Mouse (Mus musculus) embryonic facial prominence, embryonic 10.5 days (tissue): ENCODE results near the gene Tmc4. TPM values are rescaled to one million over a fixed set of nuclear protein-coding genes. Genes with fewer than 3 reads are reported as not detected.
A peak's percentile ranks its signal among the peaks of the same experiment; 100 is the strongest.
"Not testable (repeated sequence)": the region's sequence is repeated elsewhere in the genome, so short reads cannot be mapped to it uniquely, and the experiment has no call there.

ENCODE experiments used
- DNase-seq: peaks from one replicate; pipeline ENCODE4 v3.0.0-alpha.2; 2017; ENCODE audit warnings: low spot score
- H3K27ac ChIP-seq: fragments of 300-500 bp; sonication (generic); replicated peaks from 2 replicates; pipeline ENCODE4 v1.5.1; 2016; ENCODE audit warnings: mild to moderate bottlenecking
- H3K27me3 ChIP-seq: fragments of 300-500 bp; sonication (generic); replicated peaks from 2 replicates; pipeline ENCODE4 v1.6.1; 2016; ENCODE audit warnings: low read depth, mild to moderate bottlenecking; ENCODE audit not compliant: poor library complexity, severe bottlenecking
- H3K36me3 ChIP-seq: fragments of 300-500 bp; sonication (generic); replicated peaks from 2 replicates; pipeline ENCODE4 v1.6.1; 2016; ENCODE audit warnings: mild to moderate bottlenecking, moderate library complexity
- H3K4me1 ChIP-seq: fragments of 300-500 bp; sonication (generic); 2 replicates; pipeline ENCODE4 v1.6.1; 2016
- H3K4me3 ChIP-seq: fragments of 300-500 bp; sonication (generic); 2 replicates; pipeline ENCODE4 v1.5.1; 2016; ENCODE audit warnings: mild to moderate bottlenecking, moderate library complexity
- H3K9me3 ChIP-seq: fragments of 300-500 bp; sonication (generic); 2 replicates; pipeline ENCODE4 v1.6.1; 2016; ENCODE audit warnings: mild to moderate bottlenecking
- WGBS: fragments of 180-500 bp; shearing (Covaris S2); methylation state at CpG from one replicate; pipeline ENCODE4 v1.1.7; 2016; 5-methylcytosine and 5-hydroxymethylcytosine counted together
- polyA plus RNA-seq: library from polyadenylated mRNA; unstranded; fragments of >200 nt; fragmentation: Nextera tagmentation; extraction: Ambion mirVana; gene quantifications from 2 replicates; pipeline ENCODE4 v1.2.1, GENCODE M21; 2016

Tmc4 gene
- polyA plus RNA-seq: 5.7 and 6.8 TPM in 2 replicates

DNA sequence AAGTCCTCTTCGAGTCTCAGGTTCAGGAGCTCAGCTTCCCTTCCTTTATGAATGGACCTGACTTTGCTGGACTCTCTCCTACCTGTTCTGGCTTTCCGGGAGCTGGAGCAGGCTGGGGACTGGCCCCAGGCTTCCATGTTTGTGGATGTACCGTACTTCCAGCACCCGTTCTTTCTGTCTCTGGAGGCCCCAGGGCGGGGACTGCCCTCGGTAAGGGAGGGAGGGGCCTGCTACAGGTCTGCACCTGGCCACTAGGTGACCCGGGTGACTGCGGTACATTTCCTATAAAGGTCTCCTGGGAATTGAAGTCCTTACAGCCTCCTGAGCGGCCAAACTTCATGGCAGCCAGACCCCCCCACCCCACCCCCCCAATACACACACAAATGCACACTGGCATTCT, at the start of gene Tmc4:
Tmc4 (minus strand) TSS at position 212 of the 400 bp plus-strand sequence.
- no peaks in the 10 kb centered on the region for H3K4me1 ChIP-seq
- peak within 1 kb of the TSS; percentile 23 for H3K4me3 ChIP-seq
- no peak within 1 kb of the TSS for H3K27ac ChIP-seq
- 56% methylated on average over 9 of the region's 9 CpGs for WGBS
- DNase-seq: no peak
- no peaks in the 10 kb centered on the region for H3K9me3 ChIP-seq
- H3K36me3 ChIP-seq: peaks cover 29% of the 10 kb centered on the region
- no peaks in the 10 kb centered on the region for H3K27me3 ChIP-seq

DNA sequence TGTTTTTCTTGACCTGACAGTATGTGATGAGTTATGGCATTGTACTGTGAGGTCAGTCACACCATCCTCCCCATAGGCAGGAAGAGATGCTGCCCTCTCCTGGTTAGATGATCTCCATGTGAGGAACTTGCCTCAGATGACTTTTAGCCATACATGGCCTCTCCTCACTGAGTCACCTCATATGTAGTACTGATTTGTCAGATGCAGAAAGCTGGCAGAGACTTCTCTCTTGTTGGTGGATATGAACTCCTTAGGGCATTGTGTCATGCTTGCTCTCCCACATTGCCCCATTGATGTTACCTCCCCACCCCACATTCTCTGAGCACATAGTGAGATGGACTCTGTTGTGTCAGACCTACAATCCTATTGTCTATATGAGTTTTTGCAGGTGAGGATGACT, 48.1 kb upstream of the Tmc4 start:
- not testable (repeated sequence) for H3K9me3 ChIP-seq, DNase-seq, H3K4me3 ChIP-seq, H3K36me3 ChIP-seq, H3K4me1 ChIP-seq, H3K27me3 ChIP-seq, H3K27ac ChIP-seq

DNA sequence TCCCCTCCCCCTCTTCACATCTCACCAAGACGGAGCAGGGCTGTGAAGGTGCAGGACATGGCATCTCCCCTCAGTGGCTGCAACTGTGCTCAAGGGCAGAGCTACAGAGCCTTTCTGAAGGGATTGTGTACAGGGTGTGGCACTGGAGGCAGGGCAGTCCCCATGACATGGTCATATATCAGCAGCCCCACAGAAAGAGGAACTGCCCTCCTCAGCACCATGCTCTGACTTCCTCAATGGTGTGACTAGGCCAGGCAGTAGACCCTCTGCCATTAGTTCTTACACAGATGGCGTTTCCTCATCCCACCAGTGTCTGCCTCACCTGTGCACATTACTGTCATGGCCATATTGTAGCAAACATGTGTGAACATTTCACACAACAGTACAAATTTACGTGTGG, 42.9 kb upstream of the Tmc4 start, which contains the start of gene Pirb:
Pirb (minus strand) TSS at position 124 of the 400 bp plus-strand sequence.
- not testable (repeated sequence) for H3K4me3 ChIP-seq, H3K27me3 ChIP-seq, H3K4me1 ChIP-seq, H3K36me3 ChIP-seq, H3K27ac ChIP-seq, DNase-seq, H3K9me3 ChIP-seq
- 64% methylated on average over 1 of the region's 3 CpGs for WGBS

DNA sequence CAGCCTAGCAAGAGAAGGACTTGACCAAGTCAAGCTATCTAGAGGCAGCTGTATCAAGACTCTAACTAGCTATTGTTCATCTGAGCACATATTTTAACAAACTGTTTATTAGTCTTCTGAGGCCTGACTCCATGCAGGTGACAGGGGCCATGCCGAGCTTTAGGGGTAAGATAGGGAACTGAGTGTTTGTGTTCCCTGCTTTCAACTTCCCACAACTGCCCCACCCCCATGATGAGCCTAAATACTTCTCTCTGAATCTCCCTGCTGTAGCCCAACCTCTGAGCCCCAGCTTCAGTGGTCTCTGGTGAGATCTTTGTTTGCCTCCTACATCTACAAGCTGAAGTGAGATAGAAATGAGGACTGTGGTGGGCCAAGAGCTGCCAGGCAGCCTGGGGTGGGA, 37.9 kb upstream of the Tmc4 start:
- no peak overlapping the region for H3K4me3 ChIP-seq
- DNase-seq: no peak
- H3K9me3 ChIP-seq: no peaks in the 10 kb centered on the region
- H3K4me1 ChIP-seq: no peaks in the 10 kb centered on the region
- WGBS: 71% methylated on average over 1 of the region's 1 CpGs
- no peak overlapping the region for H3K27ac ChIP-seq
- H3K36me3 ChIP-seq: 0 out of 2 replicates have a peak, but pooled peaks cover 3% of the 10 kb centered on the region
- H3K27me3 ChIP-seq: no peaks in the 10 kb centered on the region

DNA sequence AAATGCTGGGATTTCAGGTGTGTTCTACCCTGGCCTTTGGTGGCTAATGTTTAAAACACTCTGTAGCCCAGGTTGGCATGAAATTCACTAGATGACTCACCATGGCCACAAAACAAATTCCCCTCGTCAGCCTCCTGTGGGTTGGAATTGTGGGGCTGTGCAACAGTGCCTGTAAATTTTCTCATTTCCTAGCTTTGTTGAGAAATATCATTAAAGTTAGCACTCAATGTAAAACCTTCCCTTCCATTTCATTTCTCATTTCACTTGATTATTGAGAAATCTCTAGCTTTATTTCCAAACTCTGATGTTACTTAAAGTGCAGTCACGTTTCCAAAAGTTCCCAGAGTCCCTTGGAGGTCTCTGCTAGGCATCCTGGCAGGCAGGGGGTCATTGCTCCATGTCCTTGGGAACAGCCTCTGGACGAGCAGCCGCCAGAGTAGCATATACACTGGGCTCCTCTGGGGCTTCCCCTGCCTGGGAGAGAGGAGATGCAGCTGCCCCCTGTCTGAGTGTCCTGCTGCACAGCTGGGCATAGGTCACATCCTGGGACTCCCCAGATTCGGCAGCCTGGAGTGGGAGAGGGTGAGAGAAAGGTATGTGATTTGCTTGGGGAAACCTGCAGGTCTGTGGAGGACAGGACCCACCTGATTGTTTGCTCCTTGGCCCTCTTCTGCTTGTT, 35.0 kb upstream of the Tmc4 start:
- Histone ChIP-seq H3K4me3 (no peak overlapping the region), H3K27me3 (no peaks in the 10 kb centered on the region), H3K9me3 (no peaks in the 10 kb centered on the region), H3K27ac (no peak overlapping the region), H3K36me3 (peaks cover 12% of the 10 kb centered on the region), H3K4me1 (no peaks in the 10 kb centered on the region)
- DNase-seq: no peak
- 45% methylated on average over 5 of the region's 5 CpGs for WGBS

DNA sequence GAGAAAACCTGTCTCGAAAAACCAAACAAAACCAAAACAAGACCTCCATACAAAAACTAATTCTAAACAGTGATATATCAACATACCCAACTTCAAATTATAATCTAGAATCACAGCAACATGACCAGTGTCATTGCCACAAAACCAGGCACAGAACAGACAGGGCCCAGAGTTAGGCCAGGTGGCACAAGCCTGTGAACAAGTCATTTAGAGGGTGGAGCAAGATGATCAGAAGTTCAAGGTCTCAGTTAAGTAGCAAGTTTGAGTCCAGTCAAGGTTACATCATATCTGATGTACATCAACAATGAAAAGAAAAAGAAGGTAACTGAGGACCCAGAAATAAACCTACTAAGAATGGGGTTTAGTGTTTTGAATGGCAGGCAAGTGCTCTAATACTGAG, 31.6 kb upstream of the Tmc4 start:
- WGBS: 89% methylated on average over 1 of the region's 1 CpGs
- Histone ChIP-seq H3K27me3 (no peaks in the 10 kb centered on the region), H3K36me3 (peaks cover 43% of the 10 kb centered on the region), H3K9me3 (no peaks in the 10 kb centered on the region), H3K4me3 (no peak overlapping the region), H3K4me1 (peaks cover 13% of the 10 kb centered on the region), H3K27ac (no peak overlapping the region)
- no peak for DNase-seq

DNA sequence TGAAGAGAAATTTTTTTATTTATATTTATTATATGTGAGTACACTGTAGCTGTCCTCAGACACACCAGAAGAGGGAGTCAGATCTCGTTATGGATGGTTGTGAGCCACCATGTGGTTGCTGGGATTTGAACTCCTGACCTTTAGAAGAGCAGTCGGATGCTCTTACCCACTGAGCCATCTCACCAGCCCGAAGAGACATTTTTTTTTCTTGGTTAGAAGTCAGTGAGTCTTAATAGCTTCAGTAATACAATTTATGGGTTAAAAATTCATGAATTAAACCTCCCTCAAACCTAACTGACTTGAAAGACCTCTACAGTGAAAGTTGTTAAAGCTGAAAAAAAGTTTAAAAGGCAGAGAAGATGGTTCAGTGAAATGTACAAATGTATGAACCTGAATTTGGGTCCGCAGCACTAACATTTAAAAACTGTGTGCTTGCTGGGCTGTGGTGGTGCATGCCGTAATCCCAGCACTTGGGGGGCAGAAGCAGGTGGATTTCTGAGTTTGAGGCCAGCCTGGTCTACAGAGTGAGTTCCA, 31.2 kb upstream of the Tmc4 start:
- not testable (repeated sequence) for H3K27me3 ChIP-seq, H3K4me3 ChIP-seq, H3K9me3 ChIP-seq, H3K27ac ChIP-seq, DNase-seq
- Histone ChIP-seq H3K36me3 (peaks cover 43% of the 10 kb centered on the region), H3K4me1 (peaks cover 13% of the 10 kb centered on the region)
- 37% methylated on average over 5 of the region's 5 CpGs for WGBS

DNA sequence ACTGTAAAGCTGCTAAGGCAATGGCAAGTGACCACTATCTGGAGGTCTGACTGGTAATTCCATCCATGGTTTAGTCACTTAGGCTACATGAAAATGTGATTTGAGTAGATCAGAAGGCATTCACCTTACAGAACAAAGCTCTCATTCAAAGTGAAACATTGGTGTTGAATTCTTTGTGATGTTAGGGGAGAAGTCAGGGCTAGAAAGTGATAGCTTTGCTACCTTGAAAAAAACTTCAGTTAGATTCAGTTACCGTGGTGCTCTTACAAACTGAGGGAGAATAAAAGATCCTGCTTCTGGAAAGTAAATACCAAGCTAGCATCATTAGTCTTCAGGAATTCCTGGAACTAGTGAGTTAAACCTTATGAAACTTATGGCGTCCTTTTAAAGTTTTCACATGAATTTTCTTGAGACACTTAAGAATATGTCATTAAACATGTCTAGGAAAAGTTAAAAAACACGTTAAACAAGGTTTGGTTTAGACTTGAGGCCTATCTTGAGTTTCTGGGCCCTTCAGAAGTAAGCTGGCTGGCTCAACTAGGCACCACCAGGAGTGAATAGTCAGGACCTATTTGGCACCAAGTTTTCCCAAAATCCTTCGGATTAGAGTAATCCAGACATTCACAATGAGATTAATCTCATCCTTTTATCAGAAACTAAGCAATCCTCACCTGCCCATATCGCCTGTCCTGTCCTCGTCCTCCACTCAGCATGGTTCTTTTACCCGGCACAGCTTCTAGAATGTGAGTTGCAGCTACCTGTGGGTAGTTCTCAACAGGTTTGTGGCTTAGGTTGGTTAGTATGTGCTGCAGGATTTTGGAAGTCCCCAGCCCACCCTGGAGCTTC, 30.4 kb upstream of the Tmc4 start:
- no peak overlapping the region for H3K4me3 ChIP-seq
- no peaks in the 10 kb centered on the region for H3K27me3 ChIP-seq
- DNase-seq: peak; percentile 23
- no peak overlapping the region for H3K27ac ChIP-seq
- peaks cover 43% of the 10 kb centered on the region for H3K36me3 ChIP-seq
- H3K4me1 ChIP-seq: peaks cover 13% of the 10 kb centered on the region
- H3K9me3 ChIP-seq: no peaks in the 10 kb centered on the region
- WGBS: 19% methylated on average over 7 of the region's 7 CpGs

DNA sequence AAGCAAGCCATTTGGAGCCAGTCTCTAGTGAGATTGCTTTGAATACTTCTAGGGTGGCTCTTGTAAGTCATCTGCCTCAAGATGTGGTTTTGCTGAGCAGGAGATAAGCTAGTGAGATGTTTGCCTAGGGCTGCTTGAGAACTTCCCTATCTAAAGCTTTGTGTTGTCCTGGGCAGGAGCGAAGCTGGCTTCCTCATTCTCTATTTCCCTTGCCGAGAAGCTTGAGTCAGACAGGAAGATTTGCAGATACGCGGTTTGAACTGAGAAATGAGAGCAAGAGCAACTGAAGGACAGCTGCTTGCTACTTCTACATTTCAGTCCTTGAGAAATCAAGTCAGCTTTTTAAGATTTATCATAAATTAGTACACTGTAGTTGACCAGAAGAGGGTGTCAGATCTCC, 29.7 kb upstream of the Tmc4 start:
- WGBS: 67% methylated on average over 4 of the region's 4 CpGs
- Histone ChIP-seq H3K27me3 (no peaks in the 10 kb centered on the region), H3K27ac (no peak overlapping the region), H3K9me3 (no peaks in the 10 kb centered on the region), H3K4me1 (peaks cover 13% of the 10 kb centered on the region), H3K4me3 (peak overlapping the region; percentile 87), H3K36me3 (peaks cover 44% of the 10 kb centered on the region)
- DNase-seq: no peak

DNA sequence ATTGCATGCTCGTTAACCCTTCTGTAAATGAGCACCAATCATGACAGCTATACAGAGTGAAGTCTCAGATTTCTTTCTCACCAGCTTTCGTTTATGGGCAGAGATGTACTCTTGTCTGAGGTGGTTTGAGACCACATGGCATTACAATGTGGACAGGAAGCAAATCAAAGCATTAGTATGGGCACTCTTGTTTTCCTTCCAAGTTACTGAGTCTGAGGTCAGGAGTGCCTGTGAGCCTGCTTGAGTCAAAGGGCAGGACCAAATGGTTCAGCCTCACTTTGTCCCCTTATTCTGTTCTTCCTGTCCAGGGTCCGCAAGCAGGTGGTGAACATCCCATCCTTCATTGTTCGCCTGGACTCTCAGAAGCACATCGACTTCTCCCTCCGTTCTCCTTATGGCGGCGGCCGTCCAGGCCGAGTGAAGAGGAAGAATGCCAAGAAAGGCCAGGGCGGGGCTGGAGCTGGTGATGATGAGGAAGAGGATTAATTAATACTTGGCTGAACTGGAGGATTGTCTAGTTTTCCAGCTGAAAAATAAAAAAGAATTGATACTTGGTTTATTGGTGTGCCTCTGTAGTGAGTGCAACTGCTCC, 29.1 kb upstream of the Tmc4 start:
- DNase-seq: no peak
- WGBS: 64% methylated on average over 11 of the region's 11 CpGs

DNA sequence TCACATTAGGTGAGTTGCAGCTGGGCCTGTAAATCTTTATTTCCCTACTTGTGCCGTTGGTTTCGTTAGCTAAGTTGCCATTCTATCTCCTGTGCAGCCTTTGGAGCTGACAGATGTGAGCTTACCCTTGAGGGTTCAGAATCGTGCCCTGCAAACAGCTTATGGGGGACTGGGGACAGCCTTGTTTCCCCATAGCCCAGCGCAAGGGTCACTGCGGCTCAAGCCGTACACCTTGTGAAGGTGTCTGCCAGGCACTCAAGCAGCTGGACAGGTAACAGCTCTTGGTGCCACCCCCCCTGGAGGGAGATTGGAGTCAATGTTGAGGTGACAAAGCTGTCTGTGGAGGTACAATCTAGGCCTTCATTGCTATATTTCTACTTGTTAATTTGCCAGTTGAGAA, 28.6 kb upstream of the Tmc4 start:
- 43% methylated on average over 6 of the region's 6 CpGs for WGBS
- Histone ChIP-seq H3K36me3 (peaks cover 55% of the 10 kb centered on the region), H3K4me1 (peaks cover 13% of the 10 kb centered on the region), H3K9me3 (no peaks in the 10 kb centered on the region), H3K27me3 (no peaks in the 10 kb centered on the region), H3K4me3 (peak overlapping the region; percentile 87), H3K27ac (peak overlapping the region; percentile 96)
- DNase-seq: no peak

More for the DNA sequence above, 29.1 kb upstream of the Tmc4 start:
- Histone ChIP-seq H3K27ac (no peak overlapping the region), H3K4me1 (peaks cover 13% of the 10 kb centered on the region), H3K9me3 (no peaks in the 10 kb centered on the region), H3K4me3 (peak overlapping the region; percentile 87), H3K27me3 (no peaks in the 10 kb centered on the region), H3K36me3 (peaks cover 49% of the 10 kb centered on the region)

DNA sequence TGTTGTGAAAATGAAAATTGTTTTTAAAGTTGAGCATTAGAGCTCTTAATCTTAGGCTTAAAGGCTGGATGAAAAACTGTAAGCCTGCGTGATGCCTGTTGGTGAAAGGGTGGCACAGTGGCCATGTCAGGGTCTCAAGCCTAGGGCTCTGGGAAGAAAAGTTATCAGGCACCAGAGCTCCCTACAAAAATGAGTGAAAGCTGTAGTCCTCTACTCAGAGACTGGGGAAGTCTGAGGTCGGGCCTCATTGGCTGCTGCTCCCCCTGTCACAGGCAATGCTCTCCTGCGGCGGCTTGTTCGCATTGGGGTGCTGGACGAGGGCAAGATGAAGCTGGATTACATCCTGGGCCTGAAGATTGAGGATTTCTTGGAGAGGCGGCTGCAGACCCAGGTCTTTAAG, 28.1 kb upstream of the Tmc4 start:
- WGBS: 9% methylated on average over 7 of the region's 7 CpGs
- peak; percentile 17 for DNase-seq

More for the DNA sequence above, 28.1 kb upstream of the Tmc4 start:
- Histone ChIP-seq H3K27ac (peak overlapping the region; percentile 96), H3K36me3 (peaks cover 56% of the 10 kb centered on the region), H3K4me3 (peak overlapping the region; percentile 87), H3K4me1 (peaks cover 13% of the 10 kb centered on the region)
- H3K27me3 ChIP-seq, H3K9me3 ChIP-seq: not testable (repeated sequence)
